Mouse (Mus musculus): ENCODE data around the gene Gng7. TPM values are rescaled to one million over a fixed set of nuclear protein-coding genes. Genes with fewer than 3 reads are reported as not detected.
A peak's percentile ranks its signal among the peaks of the same experiment; 100 is the strongest.

The Gng7 gene
- polyA plus RNA-seq, 1 experiment from 2014 or later, result 2.1 TPM

- no peak overlapping the region for H3K4me3 ChIP-seq (ENCODE audit: low read depth, low read length)
- DNase-seq (ENCODE audit: low spot score) (no peak), ATAC-seq (replicated peaks; ENCODE audit: low FRiP score) (no peak)
- H3K4me1 ChIP-seq (replicated peaks; ENCODE audit: control insufficient read depth, insufficient read depth, low read length), result peaks cover 34% of the 10 kb centered on the region
- H3K27me3 ChIP-seq (replicated peaks; ENCODE audit: control insufficient read depth, insufficient read depth, low read length), result no peaks in the 10 kb centered on the region
- H3K36me3 ChIP-seq (ENCODE audit: control insufficient read depth, insufficient read depth, low read length), result no peaks in the 10 kb centered on the region
- peak overlapping the region; percentile 38; the same call in 1 of the 2 replicates for H3K27ac ChIP-seq (ENCODE audit: low read depth, low read length)
- no peaks in the 10 kb centered on the region for H3K9me3 ChIP-seq (ENCODE audit: control insufficient read depth, low read length)
- no peak overlapping the region for H3K4me2 ChIP-seq
- no peak overlapping the region for H3K9ac ChIP-seq (ENCODE audit: low read depth, low read length)
- 72% methylated on average over 5 of the region's 5 CpGs for WGBS
Observed at GRCm38 (mm10) chr10:80962585-80962984, 52.2 kb downstream of the Gng7 start.

- DNase-seq (ENCODE audit: low spot score), result no peak
- ATAC-seq (replicated peaks; ENCODE audit: low FRiP score), result 0 out of 2 replicates have a peak, but pooled peaks have one; percentile 7
- no peaks in the 10 kb centered on the region for H3K27me3 ChIP-seq (replicated peaks; ENCODE audit: control insufficient read depth, insufficient read depth, low read length)
Observed at GRCm38 (mm10) chr10:80962051-80962472, 52.7 kb downstream of the Gng7 start.

GRCm38 (mm10) chr10:80960551-80961508 is 53.9 kb downstream of the Gng7 start:
- no peak; the same call in 1 of the 2 replicates for ATAC-seq (replicated peaks; ENCODE audit: low FRiP score)
- Histone ChIP-seq H3K9me3 (ENCODE audit: control insufficient read depth, low read length) (no peaks in the 10 kb centered on the region), H3K36me3 (ENCODE audit: control insufficient read depth, insufficient read depth, low read length) (no peaks in the 10 kb centered on the region), H3K9ac (ENCODE audit: low read depth, low read length) (no peak overlapping the region), H3K4me1 (replicated peaks; ENCODE audit: control insufficient read depth, insufficient read depth, low read length) (peaks cover 28% of the 10 kb centered on the region), H3K27ac (ENCODE audit: low read depth, low read length) (peak overlapping the region; percentile 58), H3K27me3 (replicated peaks; ENCODE audit: control insufficient read depth, insufficient read depth, low read length) (no peaks in the 10 kb centered on the region), H3K4me3 (ENCODE audit: low read depth, low read length) (no peak overlapping the region), H3K4me2 (no peak overlapping the region; the same call in 1 of the 2 replicates)
- DNase-seq (ENCODE audit: low spot score), result no peak
- 18% methylated on average over 15 of the region's 16 CpGs for WGBS

More at GRCm38 (mm10) chr10:80962051-80962472, 52.7 kb downstream of the Gng7 start:
- no peak overlapping the region for H3K9ac ChIP-seq (ENCODE audit: low read depth, low read length)
- H3K27ac ChIP-seq (ENCODE audit: low read depth, low read length), result peak overlapping the region; percentile 58
- peaks cover 34% of the 10 kb centered on the region for H3K4me1 ChIP-seq (replicated peaks; ENCODE audit: control insufficient read depth, insufficient read depth, low read length)
- H3K4me3 ChIP-seq (ENCODE audit: low read depth, low read length), result no peak overlapping the region
- H3K4me2 ChIP-seq, result no peak overlapping the region
- WGBS, result 46% methylated on average over 10 of the region's 10 CpGs
- no peaks in the 10 kb centered on the region for H3K36me3 ChIP-seq (ENCODE audit: control insufficient read depth, insufficient read depth, low read length)
- no peaks in the 10 kb centered on the region for H3K9me3 ChIP-seq (ENCODE audit: control insufficient read depth, low read length)

GRCm38 (mm10) chr10:80958979-80959637 is 55.6 kb downstream of the Gng7 start:
- WGBS, result 85% methylated on average over 5 of the region's 5 CpGs
- DNase-seq (ENCODE audit: low spot score) (no peak), ATAC-seq (replicated peaks; ENCODE audit: low FRiP score) (no peak)
- H3K4me1 ChIP-seq (replicated peaks; ENCODE audit: control insufficient read depth, insufficient read depth, low read length), result peaks cover 26% of the 10 kb centered on the region
- no peaks in the 10 kb centered on the region for H3K27me3 ChIP-seq (replicated peaks; ENCODE audit: control insufficient read depth, insufficient read depth, low read length)
- no peaks in the 10 kb centered on the region for H3K36me3 ChIP-seq (ENCODE audit: control insufficient read depth, insufficient read depth, low read length)
- no peak overlapping the region for H3K27ac ChIP-seq (ENCODE audit: low read depth, low read length)
- H3K9me3 ChIP-seq (ENCODE audit: control insufficient read depth, low read length), result no peaks in the 10 kb centered on the region
- H3K9ac ChIP-seq (ENCODE audit: low read depth, low read length), result no peak overlapping the region
- H3K4me3 ChIP-seq (ENCODE audit: low read depth, low read length), result no peak overlapping the region
- H3K4me2 ChIP-seq, result no peak overlapping the region

GRCm38 (mm10) chr10:80957791-80958190 is 57.0 kb downstream of the Gng7 start:
- 61% methylated on average over 4 of the region's 4 CpGs for WGBS
- ATAC-seq (replicated peaks; ENCODE audit: low FRiP score), result no peak

GRCm38 (mm10) chr10:80956901-80957300 is 57.8 kb downstream of the Gng7 start:
- H3K27ac ChIP-seq (ENCODE audit: low read depth, low read length), result no peak overlapping the region
- no peak overlapping the region for H3K4me3 ChIP-seq (ENCODE audit: low read depth, low read length)
- no peaks in the 10 kb centered on the region for H3K27me3 ChIP-seq (replicated peaks; ENCODE audit: control insufficient read depth, insufficient read depth, low read length)
- H3K9ac ChIP-seq (ENCODE audit: low read depth, low read length), result no peak overlapping the region
- no peak for DNase-seq (ENCODE audit: low spot score)
- H3K4me1 ChIP-seq (replicated peaks; ENCODE audit: control insufficient read depth, insufficient read depth, low read length), result peaks cover 8% of the 10 kb centered on the region; the same call in 1 of the 2 replicates
- ATAC-seq (replicated peaks; ENCODE audit: low FRiP score), result no peak
- no peaks in the 10 kb centered on the region for H3K9me3 ChIP-seq (ENCODE audit: control insufficient read depth, low read length)
- H3K4me2 ChIP-seq, result no peak overlapping the region
- H3K36me3 ChIP-seq (ENCODE audit: control insufficient read depth, insufficient read depth, low read length), result no peaks in the 10 kb centered on the region
- WGBS, result 77% methylated on average over 6 of the region's 6 CpGs

More at GRCm38 (mm10) chr10:80957791-80958190, 57.0 kb downstream of the Gng7 start:
- Histone ChIP-seq H3K36me3 (ENCODE audit: control insufficient read depth, insufficient read depth, low read length) (no peaks in the 10 kb centered on the region), H3K27me3 (replicated peaks; ENCODE audit: control insufficient read depth, insufficient read depth, low read length) (no peaks in the 10 kb centered on the region), H3K9me3 (ENCODE audit: control insufficient read depth, low read length) (no peaks in the 10 kb centered on the region), H3K4me2 (no peak overlapping the region), H3K4me1 (replicated peaks; ENCODE audit: control insufficient read depth, insufficient read depth, low read length) (peaks cover 16% of the 10 kb centered on the region), H3K9ac (ENCODE audit: low read depth, low read length) (no peak overlapping the region), H3K27ac (ENCODE audit: low read depth, low read length) (no peak overlapping the region), H3K4me3 (ENCODE audit: low read depth, low read length) (no peak overlapping the region)
- DNase-seq (ENCODE audit: low spot score), result no peak

- no peaks in the 10 kb centered on the region for H3K9me3 ChIP-seq (ENCODE audit: control insufficient read depth, low read length)
- no peak overlapping the region for H3K27ac ChIP-seq (ENCODE audit: low read depth, low read length)
- H3K4me2 ChIP-seq, result no peak overlapping the region
- H3K4me1 ChIP-seq (replicated peaks; ENCODE audit: control insufficient read depth, insufficient read depth, low read length), result peaks cover 3% of the 10 kb centered on the region; the same call in 1 of the 2 replicates
- ATAC-seq (replicated peaks; ENCODE audit: low FRiP score) (no peak), DNase-seq (ENCODE audit: low spot score) (no peak)
- 86% methylated on average over 8 of the region's 8 CpGs for WGBS
- no peak overlapping the region for H3K9ac ChIP-seq (ENCODE audit: low read depth, low read length)
- H3K4me3 ChIP-seq (ENCODE audit: low read depth, low read length), result no peak overlapping the region
- H3K36me3 ChIP-seq (ENCODE audit: control insufficient read depth, insufficient read depth, low read length), result no peaks in the 10 kb centered on the region
- no peaks in the 10 kb centered on the region for H3K27me3 ChIP-seq (replicated peaks; ENCODE audit: control insufficient read depth, insufficient read depth, low read length)
Observed at GRCm38 (mm10) chr10:80956385-80956784, 58.4 kb downstream of the Gng7 start.

GRCm38 (mm10) chr10:80955536-80955935 is 59.2 kb downstream of the Gng7 start:
- Histone ChIP-seq H3K9ac (ENCODE audit: low read depth, low read length) (no peak overlapping the region), H3K9me3 (ENCODE audit: control insufficient read depth, low read length) (no peaks in the 10 kb centered on the region), H3K4me3 (ENCODE audit: low read depth, low read length) (no peak overlapping the region), H3K36me3 (ENCODE audit: control insufficient read depth, insufficient read depth, low read length) (no peaks in the 10 kb centered on the region), H3K4me1 (replicated peaks; ENCODE audit: control insufficient read depth, insufficient read depth, low read length) (0 out of 2 replicates have a peak, but pooled peaks cover 2% of the 10 kb centered on the region), H3K27me3 (replicated peaks; ENCODE audit: control insufficient read depth, insufficient read depth, low read length) (no peaks in the 10 kb centered on the region), H3K27ac (ENCODE audit: low read depth, low read length) (no peak overlapping the region), H3K4me2 (no peak overlapping the region)
- no peak for DNase-seq (ENCODE audit: low spot score)
- 23% methylated on average over 9 of the region's 9 CpGs for WGBS
- ATAC-seq (replicated peaks; ENCODE audit: low FRiP score), result no peak

Measured in liver, embryonic 11.5 days (tissue).